Mouse (Mus musculus) spleen, adult 2 months (tissue): ENCODE measurements around the gene Atad1. TPM values are rescaled to one million over a fixed set of nuclear protein-coding genes. Genes with fewer than 3 reads are reported as not detected.

Source experiments
- DNase-seq, 2 experiments: peaks; one replicate each; pipeline versions ENCODE4 v3.0.0 to v3.0.0-alpha.2; 2012 to 2021; ENCODE audit warnings: low spot score in 2 of 2, low read depth in 1 of 2
- H3K27ac ChIP-seq: fragments of 200-500 bp; 2 replicates; pipeline ENCODE4 v1.5.1; 2012; ENCODE audit warnings: low read length, inconsistent platforms; ENCODE audit not compliant: insufficient read depth
- H3K27me3 ChIP-seq: fragments of 200-500 bp; 2 replicates; pipeline ENCODE4 v1.6.1; 2012; ENCODE audit warnings: mild to moderate bottlenecking, moderate library complexity, low read length, inconsistent platforms; ENCODE audit not compliant: control insufficient read depth, insufficient read depth
- H3K36me3 ChIP-seq: fragments of 200-500 bp; 2 replicates; pipeline ENCODE4 v1.6.1; 2012; ENCODE audit warnings: mild to moderate bottlenecking, low read length, inconsistent platforms; ENCODE audit not compliant: control insufficient read depth, insufficient read depth
- H3K4me1 ChIP-seq: fragments of 200-500 bp; 2 replicates; pipeline ENCODE4 v1.6.1; 2011; ENCODE audit warnings: inconsistent platforms; ENCODE audit not compliant: control insufficient read depth, insufficient read depth, insufficient read length
- H3K4me3 ChIP-seq: fragments of 200-500 bp; 2 replicates; pipeline ENCODE4 v1.5.1; 2011; ENCODE audit warnings: mild to moderate bottlenecking, inconsistent platforms; ENCODE audit not compliant: insufficient read depth, insufficient read length; ENCODE audit errors: extremely low read depth
- CTCF ChIP-seq: fragments of 200-500 bp; IDR thresholded peaks from 2 replicates; pipeline ENCODE4 v1.5.1; 2011; ENCODE audit warnings: mild to moderate bottlenecking, inconsistent platforms; ENCODE audit not compliant: insufficient read depth, insufficient read length, insufficient replicate concordance; ENCODE audit errors: extremely low read depth
- POLR2A ChIP-seq: fragments of 200-500 bp; IDR thresholded peaks from 2 replicates; pipeline ENCODE4 v1.6.1; 2011; ENCODE audit warnings: low read depth, low read length, inconsistent platforms
- WGBS: fragments of 180-500 bp; shearing (Covaris S2); methylation state at CpG from one replicate; pipeline ENCODE4 v1.1.7; 2018; 5-methylcytosine and 5-hydroxymethylcytosine counted together
- polyA plus RNA-seq: library from polyadenylated mRNA; depleted of rRNA; stranded (reverse); fragments of >200 nt; gene quantifications from 2 replicates; pipeline ENCODE4 v1.2.3, GENCODE M21; 2012

Gene Atad1
- polyA plus RNA-seq, 1 experiment: 5.1 TPM

DNA sequence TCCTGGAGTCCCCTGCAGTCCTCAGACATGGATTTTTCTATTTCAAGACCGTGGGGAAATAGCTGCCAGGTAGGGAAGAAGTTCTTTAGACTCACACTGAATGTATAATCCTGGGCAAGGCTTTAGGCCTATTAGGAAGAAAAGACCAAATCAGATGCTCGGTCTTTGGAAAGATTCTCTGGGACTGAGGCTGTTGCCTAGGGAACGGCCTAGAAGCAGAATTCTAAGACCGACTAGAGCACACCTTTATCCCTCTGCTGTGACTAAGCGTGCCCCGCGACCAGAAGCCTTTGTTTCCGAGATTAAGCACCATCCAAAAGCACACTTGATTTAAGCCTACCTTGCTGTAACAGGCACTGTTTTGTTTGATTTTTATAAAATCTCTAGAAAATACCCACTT lies 97.6 kb downstream of the Atad1 start:
- WGBS: 94% methylated on average over 8 of the region's 8 CpGs
- no peaks in the 10 kb centered on the region for H3K36me3 ChIP-seq
- H3K27me3 ChIP-seq: no peaks in the 10 kb centered on the region
- no peak for DNase-seq
- peaks cover 3% of the 10 kb centered on the region; the same call in 1 of the 2 replicates for H3K4me1 ChIP-seq
- no peak for TF ChIP-seq CTCF
- TF ChIP-seq POLR2A: no peak
- no peak overlapping the region for H3K4me3 ChIP-seq
- no peak overlapping the region for H3K27ac ChIP-seq

DNA sequence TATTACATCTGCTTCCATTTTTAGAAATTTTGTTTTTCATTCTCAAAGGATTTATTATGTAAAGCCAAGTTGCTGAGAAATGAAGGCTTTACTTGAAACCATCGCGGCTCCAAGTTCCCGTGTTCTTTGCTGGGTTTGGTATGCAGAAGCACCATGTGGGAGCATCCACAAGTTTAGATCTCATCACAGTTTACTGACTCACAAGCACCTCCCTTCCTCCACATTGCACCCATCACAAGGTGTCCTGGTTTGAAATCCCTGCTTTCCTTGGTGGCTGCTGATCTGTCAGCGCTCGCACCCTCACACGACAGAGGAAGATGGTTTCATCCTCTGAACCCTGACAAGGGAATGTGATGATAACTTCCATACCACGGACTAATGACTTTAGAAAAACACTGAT lies 98.1 kb downstream of the Atad1 start:
- H3K36me3 ChIP-seq: no peaks in the 10 kb centered on the region
- 96% methylated on average over 7 of the region's 7 CpGs for WGBS
- DNase-seq: no peak
- H3K27me3 ChIP-seq: no peaks in the 10 kb centered on the region
- TF ChIP-seq POLR2A (no peak), CTCF (no peak)
- no peak overlapping the region for H3K27ac ChIP-seq
- H3K4me1 ChIP-seq: peaks cover 6% of the 10 kb centered on the region; the same call in 1 of the 2 replicates
- no peak overlapping the region for H3K4me3 ChIP-seq

DNA sequence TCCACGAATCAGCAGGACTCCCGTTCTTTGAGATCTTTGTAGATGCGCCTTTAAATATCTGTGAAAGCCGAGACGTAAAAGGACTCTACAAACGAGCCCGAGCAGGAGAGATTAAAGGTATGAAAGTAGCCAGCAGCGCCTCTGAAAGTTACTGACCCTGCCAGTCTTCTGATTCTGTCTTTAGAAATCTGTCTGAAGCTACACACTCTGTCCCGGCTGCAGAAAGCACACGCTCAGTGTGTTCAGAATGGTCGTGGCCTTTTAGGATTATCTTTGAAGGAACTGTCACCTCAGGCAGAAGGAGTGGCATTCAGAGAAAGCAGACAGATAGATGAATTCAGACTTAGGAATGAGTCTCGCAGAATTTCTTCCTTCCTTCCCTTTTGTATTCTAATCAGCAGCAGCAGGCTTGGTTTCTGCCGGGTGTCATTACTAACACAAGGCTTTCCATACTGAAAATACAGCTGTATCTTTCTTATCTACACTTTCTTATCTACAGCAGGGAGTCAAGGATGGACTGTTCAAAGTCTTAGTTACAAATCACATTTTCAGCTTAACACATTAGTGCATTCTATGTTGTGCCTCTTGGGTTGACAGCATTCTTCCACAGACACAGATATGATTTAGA lies 101.2 kb downstream of the Atad1 start:
- Histone ChIP-seq H3K27ac (no peak overlapping the region), H3K4me3 (no peak overlapping the region), H3K27me3 (no peaks in the 10 kb centered on the region), H3K36me3 (no peaks in the 10 kb centered on the region), H3K4me1 (peaks cover 5% of the 10 kb centered on the region; the same call in 1 of the 2 replicates)
- WGBS: 72% methylated on average over 13 of the region's 13 CpGs
- TF ChIP-seq CTCF (no peak), POLR2A (no peak)
- DNase-seq: no peak

DNA sequence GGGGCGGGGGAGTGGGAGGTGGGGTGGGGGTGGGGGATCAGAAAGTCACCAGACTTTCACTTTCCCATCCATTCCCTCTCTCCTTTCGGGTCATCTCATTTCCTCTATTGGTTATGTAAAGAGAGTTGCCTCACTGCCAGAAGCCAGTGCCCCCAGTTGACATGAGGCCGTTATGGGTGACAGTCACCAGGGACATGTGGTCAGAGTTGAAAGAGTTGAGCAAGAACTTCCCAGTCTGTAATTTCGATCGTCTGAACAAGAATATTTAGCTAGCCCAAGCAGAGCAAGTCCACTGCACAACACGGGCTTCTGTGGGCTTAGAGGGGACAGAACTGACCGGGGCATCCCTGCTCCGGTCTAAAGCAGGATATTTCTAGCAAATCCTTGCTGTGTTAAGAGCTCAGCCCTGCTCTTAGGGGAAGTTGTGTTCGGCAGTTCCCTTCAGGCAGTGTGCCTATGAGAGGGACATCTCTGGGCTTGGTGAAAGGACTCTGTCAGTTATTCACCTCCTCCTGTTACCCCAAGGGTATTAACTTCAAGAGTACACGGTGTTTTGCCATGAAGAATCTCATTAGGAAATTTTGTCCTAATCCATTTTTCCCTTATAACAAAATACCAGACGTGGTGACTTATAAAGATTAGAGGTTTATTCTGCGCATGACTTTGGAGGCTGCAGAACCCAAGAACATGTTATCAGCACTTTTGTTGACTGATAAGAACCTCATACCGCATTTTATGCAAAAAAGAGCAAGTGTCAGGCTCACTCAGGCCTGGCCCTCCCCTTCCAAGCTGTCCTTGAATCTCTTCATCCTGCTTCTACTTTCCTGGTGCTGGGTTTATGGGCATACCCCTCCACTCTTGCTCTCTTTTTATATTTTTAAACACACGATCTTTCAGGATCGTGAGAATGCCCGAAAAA lies 102.0 kb downstream of the Atad1 start:
- Histone ChIP-seq H3K27ac (peak overlapping the region; percentile 57; the same call in 1 of the 2 replicates), H3K36me3 (no peaks in the 10 kb centered on the region), H3K27me3 (no peaks in the 10 kb centered on the region), H3K4me3 (no peak overlapping the region), H3K4me1 (peaks cover 5% of the 10 kb centered on the region; the same call in 1 of the 2 replicates)
- no peak for DNase-seq
- no peak for TF ChIP-seq POLR2A
- TF ChIP-seq CTCF: no peak
- 38% methylated on average over 16 of the region's 16 CpGs for WGBS

DNA sequence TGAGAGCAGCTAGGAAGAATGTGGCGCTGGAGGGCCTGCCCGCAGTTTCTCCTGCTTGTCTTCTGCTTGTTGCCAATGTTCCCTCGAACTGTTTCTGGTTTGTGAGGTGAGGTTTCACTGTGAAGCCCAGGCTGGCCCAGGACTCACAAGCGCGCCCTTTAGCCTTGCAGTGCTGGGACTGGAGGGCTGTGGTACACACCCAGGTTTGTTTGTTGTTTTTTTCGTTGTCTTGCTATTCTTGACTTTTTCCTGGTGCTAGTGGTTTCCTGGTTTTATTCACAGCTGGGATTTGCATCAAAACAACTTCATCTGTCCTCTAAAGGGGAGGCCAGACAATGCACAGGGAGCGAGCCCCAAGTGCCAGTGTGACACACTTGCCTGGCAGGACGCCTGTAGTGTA lies 104.7 kb downstream of the Atad1 start:
- Histone ChIP-seq H3K36me3 (no peaks in the 10 kb centered on the region), H3K4me1 (peaks cover 5% of the 10 kb centered on the region; the same call in 1 of the 2 replicates), H3K27ac (no peak overlapping the region), H3K4me3 (no peak overlapping the region), H3K27me3 (no peaks in the 10 kb centered on the region)
- no peak for DNase-seq
- TF ChIP-seq POLR2A: no peak
- TF ChIP-seq CTCF: no peak
- 83% methylated on average over 8 of the region's 8 CpGs for WGBS

DNA sequence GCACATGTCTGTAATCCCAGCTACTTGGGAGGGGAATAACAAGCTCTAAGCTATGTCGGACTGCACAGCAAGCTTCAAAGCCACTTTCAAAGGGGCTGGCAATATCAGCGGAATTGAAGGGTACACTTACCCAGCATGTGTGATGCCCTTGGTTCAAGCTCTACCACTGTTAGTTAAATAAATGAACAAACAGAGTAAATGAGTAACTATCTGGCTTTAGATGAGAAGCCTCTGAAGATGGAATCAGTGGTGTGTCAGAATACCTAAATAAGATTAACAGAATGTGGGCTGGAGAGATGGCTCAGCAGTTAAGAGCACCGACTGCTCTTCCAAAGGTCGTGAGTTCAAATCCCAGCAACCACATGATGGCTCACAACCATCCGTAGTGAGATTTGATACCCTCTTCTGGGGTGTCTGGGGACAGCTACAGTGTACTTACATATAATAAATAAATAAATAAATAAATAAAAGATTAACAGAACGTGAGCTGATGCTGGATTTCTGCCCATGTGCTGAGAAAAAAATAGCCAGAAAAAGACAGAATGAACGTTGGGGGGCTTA lies 110.9 kb downstream of the Atad1 start:
- no peak for DNase-seq
- no peak overlapping the region for H3K4me3 ChIP-seq
- H3K27ac ChIP-seq: no peak overlapping the region
- no peaks in the 10 kb centered on the region for H3K36me3 ChIP-seq
- WGBS: 89% methylated on average over 7 of the region's 7 CpGs
- peaks cover 2% of the 10 kb centered on the region; the same call in 1 of the 2 replicates for H3K4me1 ChIP-seq
- TF ChIP-seq CTCF (no peak), POLR2A (no peak)
- no peaks in the 10 kb centered on the region for H3K27me3 ChIP-seq
